Comparison of ENCODE assay signal across 8 mouse cellular contexts in the genomic region with DNA sequence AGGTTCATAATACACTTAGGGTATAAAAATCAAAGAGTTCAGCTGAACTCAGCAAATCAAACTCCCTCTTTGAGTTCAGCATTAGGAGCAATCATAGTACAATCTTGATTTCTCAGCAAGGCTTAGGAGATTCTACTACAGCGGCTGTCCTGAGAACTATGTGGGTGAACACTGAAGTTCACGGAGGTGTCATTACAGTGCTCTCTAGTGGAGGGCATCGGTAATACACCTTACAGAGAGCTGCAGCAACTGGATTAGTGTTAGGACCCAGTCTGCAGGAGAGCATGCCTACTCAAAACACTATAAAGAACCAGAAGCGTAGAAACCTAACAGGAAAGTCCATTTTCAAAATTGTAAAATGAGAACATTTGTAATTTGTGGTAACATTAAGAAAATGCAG. TPM values are rescaled to one million over a fixed set of nuclear protein-coding genes. Genes with fewer than 3 reads are reported as not detected.
DNase-seq lines count a peak whose midpoint lies in the region; ATAC-seq and TF ChIP-seq lines count a peak whose summit lies in the region.
"Had no signal": no experiment of that assay in that cellular context is flagged by ENCODE, and none has a peak within 500 bp of the region (broad histone marks: within the 10 kb centered on the region; RNA-seq: fewer than 3 reads in every experiment).

No protein-coding gene starts in this region.

- peak; percentile 71 for TF ChIP-seq CTCF in lung, embryonic 14.5 days (IDR thresholded peaks at IDR 0.05; ENCODE audit: low read depth)
- peak; percentile 80 for TF ChIP-seq CTCF in stomach, postnatal 0 days (IDR thresholded peaks at IDR 0.05; ENCODE audit: low read depth)

- WGBS in midbrain, embryonic 11.5 days, result 37% methylated on average over 4 of the region's 4 CpGs
- 28% methylated on average over 4 of the region's 4 CpGs for WGBS in midbrain, embryonic 13.5 days
- 39% methylated on average over 4 of the region's 4 CpGs for WGBS in lung, embryonic 14.5 days
- 40% methylated on average over 4 of the region's 4 CpGs for WGBS in stomach, postnatal 0 days

- H3K36me3 ChIP-seq in midbrain, embryonic 11.5 days (ENCODE audit: control insufficient read depth, insufficient read depth, low read length), result no peaks in the 10 kb centered on the region
- H3K36me3 ChIP-seq in midbrain, embryonic 13.5 days, result no peaks in the 10 kb centered on the region
- H3K36me3 ChIP-seq in lung, embryonic 14.5 days (ENCODE audit: insufficient read depth), result no peaks in the 10 kb centered on the region
- H3K36me3 ChIP-seq in stomach, postnatal 0 days (ENCODE audit: control insufficient read depth, insufficient read depth, low read length), result no peaks in the 10 kb centered on the region
- H3K36me3 ChIP-seq: hindbrain, embryonic 15.5 days had no signal

- intact Hi-C loops in heart, postnatal 14 days (cut with DNase I), result no loop called here

- no peak overlapping the region for H3K9ac ChIP-seq in midbrain, embryonic 11.5 days (ENCODE audit: low read length)
- H3K9ac ChIP-seq in midbrain, embryonic 13.5 days (replicated peaks), result no peak overlapping the region
- H3K9ac ChIP-seq in lung, embryonic 14.5 days, result no peak overlapping the region
- no peak overlapping the region for H3K9ac ChIP-seq in stomach, postnatal 0 days (ENCODE audit: low read length)
- H3K9ac ChIP-seq: hindbrain, embryonic 15.5 days had no signal

- peaks cover 2% of the 10 kb centered on the region; the same call in 1 of the 2 replicates for H3K4me1 ChIP-seq in midbrain, embryonic 11.5 days (ENCODE audit: control insufficient read depth, insufficient read depth, low read length)
- H3K4me1 ChIP-seq in midbrain, embryonic 13.5 days (replicated peaks), result peaks cover 13% of the 10 kb centered on the region
- H3K4me1 ChIP-seq in lung, embryonic 14.5 days (ENCODE audit: insufficient read depth), result no peaks in the 10 kb centered on the region
- H3K4me1 ChIP-seq in stomach, postnatal 0 days (replicated peaks; ENCODE audit: control insufficient read depth, insufficient read depth), result no peaks in the 10 kb centered on the region

- ATAC-seq in midbrain, embryonic 11.5 days (ENCODE audit: low FRiP score), result no peak
- no peak for ATAC-seq in midbrain, embryonic 13.5 days
- ATAC-seq in lung, embryonic 14.5 days (ENCODE audit: insufficient read depth), result no peak
- 0 out of 2 replicates have a peak, but pooled peaks have one; percentile 24 for ATAC-seq in stomach, postnatal 0 days (ENCODE audit: low FRiP score, low TSS enrichment)

- no peak overlapping the region for H3K27ac ChIP-seq in midbrain, embryonic 11.5 days (ENCODE audit: low read depth, low read length)
- no peak overlapping the region for H3K27ac ChIP-seq in midbrain, embryonic 13.5 days
- H3K27ac ChIP-seq in lung, embryonic 14.5 days (ENCODE audit: low read depth), result no peak overlapping the region
- no peak overlapping the region for H3K27ac ChIP-seq in stomach, postnatal 0 days (replicated peaks)
- H3K27ac ChIP-seq: hindbrain, embryonic 15.5 days had no signal

- no peaks in the 10 kb centered on the region for H3K27me3 ChIP-seq in midbrain, embryonic 11.5 days (ENCODE audit: control insufficient read depth, insufficient read depth, low read length)
- H3K27me3 ChIP-seq in midbrain, embryonic 13.5 days, result no peaks in the 10 kb centered on the region
- no peaks in the 10 kb centered on the region for H3K27me3 ChIP-seq in lung, embryonic 14.5 days (ENCODE audit: insufficient read depth, low read length)
- no peaks in the 10 kb centered on the region for H3K27me3 ChIP-seq in stomach, postnatal 0 days (ENCODE audit: control insufficient read depth, insufficient read depth, low read length)
- H3K27me3 ChIP-seq: hindbrain, embryonic 15.5 days had no signal

- no peak overlapping the region for H3K4me2 ChIP-seq in midbrain, embryonic 11.5 days
- H3K4me2 ChIP-seq in midbrain, embryonic 13.5 days (replicated peaks), result no peak overlapping the region
- no peak overlapping the region for H3K4me2 ChIP-seq in lung, embryonic 14.5 days
- H3K4me2 ChIP-seq in stomach, postnatal 0 days (replicated peaks; ENCODE audit: low read depth), result no peak overlapping the region
- H3K4me2 ChIP-seq: hindbrain, embryonic 15.5 days had no signal

- peak; percentile 93 for DNase-seq in midbrain, embryonic 11.5 days (ENCODE audit: low spot score, missing footprints)
- peak; percentile 86 for DNase-seq in R1 (ENCODE audit: low read depth, low spot score)
- DNase-seq in cerebellum, adult 11-12 months, result peak; percentile 16
- peak; percentile 41 to 78 for DNase-seq in heart, postnatal 14 days
- DNase-seq in lung, embryonic 14.5 days, result peak; percentile 80
- DNase-seq in stomach, postnatal 0 days (ENCODE audit: low spot score), result peak; percentile 45

- H3K4me3 ChIP-seq in midbrain, embryonic 11.5 days (ENCODE audit: low read depth, low read length), result no peak overlapping the region
- H3K4me3 ChIP-seq in midbrain, embryonic 13.5 days (replicated peaks), result no peak overlapping the region
- H3K4me3 ChIP-seq in lung, embryonic 14.5 days (ENCODE audit: low read depth, low read length), result no peak overlapping the region
- no peak overlapping the region for H3K4me3 ChIP-seq in stomach, postnatal 0 days (ENCODE audit: low read depth, low read length)
- H3K4me3 ChIP-seq: hindbrain, embryonic 15.5 days had no signal

- H3K9me3 ChIP-seq in midbrain, embryonic 11.5 days (ENCODE audit: control insufficient read depth, low read length), result no peaks in the 10 kb centered on the region
- H3K9me3 ChIP-seq in midbrain, embryonic 13.5 days, result no peaks in the 10 kb centered on the region
- no peaks in the 10 kb centered on the region for H3K9me3 ChIP-seq in lung, embryonic 14.5 days (ENCODE audit: low read depth, low read length)
- no peaks in the 10 kb centered on the region for H3K9me3 ChIP-seq in stomach, postnatal 0 days (ENCODE audit: control insufficient read depth, low read length)
- H3K9me3 ChIP-seq: hindbrain, embryonic 15.5 days had no signal

- TF ChIP-seq EP300 in stomach, postnatal 0 days (optimal IDR thresholded peaks at IDR 0.05), result no peak

RNA-seq across cellular contexts. Expression of gene Sult6b2, which starts 19.0 kb away (rescaled TPM):
- 0.14 and 0.16 TPM in 2 replicates for polyA plus RNA-seq in midbrain, embryonic 11.5 days (2014; fragmentation: Nextera tagmentation; extraction: Ambion mirVana)
- polyA plus RNA-seq in midbrain, embryonic 13.5 days (2015; fragmentation: Nextera tagmentation; extraction: Ambion mirVana), result 0.18 and 0.26 TPM in 2 replicates
- not detected for total RNA-seq in heart, postnatal 14 days (2021)
- polyA plus RNA-seq in lung, embryonic 14.5 days (2014; fragmentation: Nextera tagmentation; extraction: Ambion mirVana), result not detected in 2 replicates
- polyA plus RNA-seq in stomach, postnatal 0 days (2015; fragmentation: Nextera tagmentation; extraction: Ambion mirVana), result not detected in 2 replicates
- polyA plus RNA-seq: hindbrain, embryonic 15.5 days had no signal

RNA-seq across cellular contexts. Expression of gene Cmas, which starts 28.9 kb away (rescaled TPM):
- 133 and 136 TPM in 2 replicates for polyA plus RNA-seq in midbrain, embryonic 11.5 days (2014; fragmentation: Nextera tagmentation; extraction: Ambion mirVana)
- 183 and 184 TPM in 2 replicates for polyA plus RNA-seq in midbrain, embryonic 13.5 days (2015; fragmentation: Nextera tagmentation; extraction: Ambion mirVana)
- 10 to 100 TPM; 38.6 to 39.4 TPM for total RNA-seq in heart, postnatal 14 days (2021)
- 71.1 and 71.8 TPM in 2 replicates for polyA plus RNA-seq in lung, embryonic 14.5 days (2014; fragmentation: Nextera tagmentation; extraction: Ambion mirVana)
- 79.5 and 80.7 TPM in 2 replicates for polyA plus RNA-seq in stomach, postnatal 0 days (2015; fragmentation: Nextera tagmentation; extraction: Ambion mirVana)

Comparison
In these comparisons a context has a peak if more than half of its experiments do, and no peak if none do; other contexts are left out.
1. DNase-seq: peak in every context shown above with its lines; median percentile 93 in midbrain, embryonic 11.5 days; 86 in R1; 80 in lung, embryonic 14.5 days; 60 in heart, postnatal 14 days; 45 in stomach, postnatal 0 days; 16 in cerebellum, adult 11-12 months.